Mouse (Mus musculus) lung, embryonic 15.5 days (tissue): ENCODE results near the gene Ubac1. TPM values are rescaled to one million over a fixed set of nuclear protein-coding genes. Genes with fewer than 3 reads are reported as not detected.

Experiments
- polyA plus RNA-seq: library from polyadenylated mRNA; unstranded; fragments of >200 nt; fragmentation: Nextera tagmentation; extraction: Ambion mirVana; gene quantifications from 2 replicates; pipeline ENCODE4 v1.2.1, GENCODE M21; 2015

The Ubac1 gene
- polyA plus RNA-seq, 1 experiment from 2014 or later, result 71.7 TPM

Other genes with a start within 250 kb of the Ubac1 start
- not detected in 2 replicates for gene Lcn11, start 244.7 kb downstream of the Ubac1 start, polyA plus RNA-seq
- not detected in 2 replicates for gene Gm13539, start 239.5 kb downstream of the Ubac1 start, polyA plus RNA-seq
- not detected in 2 replicates for gene Glt6d1, start 205.9 kb downstream of the Ubac1 start, polyA plus RNA-seq
- gene Lcn9, start 198.6 kb downstream of the Ubac1 start, polyA plus RNA-seq, result not detected in 2 replicates
- gene Sohlh1, start 174.5 kb downstream of the Ubac1 start, polyA plus RNA-seq, result not detected in 2 replicates
- gene Kcnt1, start 158.0 kb downstream of the Ubac1 start, polyA plus RNA-seq, result 0.14 and 0.22 TPM in 2 replicates
- gene Camsap1, start 38.5 kb downstream of the Ubac1 start, polyA plus RNA-seq, result 14.8 and 20.4 TPM in 2 replicates
- 10.3 and 11.2 TPM in 2 replicates for gene Nacc2, start 101.5 kb upstream of the Ubac1 start, polyA plus RNA-seq
- gene Lhx3, start 186.5 kb upstream of the Ubac1 start, polyA plus RNA-seq, result not detected in 2 replicates
- gene Qsox2, start 215.8 kb upstream of the Ubac1 start, polyA plus RNA-seq, result 22.8 and 24.5 TPM in 2 replicates